Mouse (Mus musculus) hindbrain, embryonic 16.5 days (tissue): ENCODE data around the gene Tbc1d25. TPM values are rescaled to one million over a fixed set of nuclear protein-coding genes. Genes with fewer than 3 reads are reported as not detected.
A peak's percentile ranks its signal among the peaks of the same experiment; 100 is the strongest.

Experiments
- ATAC-seq: fragments of 200-750 bp; cut with Nextera tagmentation; 2 replicates; pipeline ENCODE4 v1.8.0; 2017; ENCODE audit warnings: moderate TSS enrichment, moderate library complexity
- H3K27ac ChIP-seq: fragments of 300-500 bp; sonication (generic); 2 replicates; pipeline ENCODE4 v1.5.1; 2014; ENCODE audit warnings: low read depth, mild to moderate bottlenecking, control low read depth, low read length, moderate library complexity
- H3K27me3 ChIP-seq: fragments of 300-500 bp; sonication (generic); replicated peaks from 2 replicates; pipeline ENCODE4 v1.6.1; 2014; ENCODE audit warnings: low read length; ENCODE audit not compliant: control insufficient read depth, insufficient read depth
- H3K36me3 ChIP-seq: fragments of 300-500 bp; sonication (generic); 2 replicates; pipeline ENCODE4 v1.6.1; 2014; ENCODE audit warnings: mild to moderate bottlenecking, low read length, moderate library complexity, mixed read lengths; ENCODE audit not compliant: control insufficient read depth, insufficient read depth
- H3K4me1 ChIP-seq: fragments of 300-500 bp; sonication (generic); 2 replicates; pipeline ENCODE4 v1.6.1; 2014; ENCODE audit warnings: low read depth, low read length; ENCODE audit not compliant: control insufficient read depth, insufficient read depth
- H3K4me2 ChIP-seq: fragments of 300-500 bp; sonication (generic); 2 replicates; pipeline ENCODE4 v1.6.1; 2014; ENCODE audit warnings: mild to moderate bottlenecking, low read length, control low read depth, moderate library complexity
- H3K4me3 ChIP-seq: fragments of 300-500 bp; sonication (generic); 2 replicates; pipeline ENCODE4 v1.5.1; 2014; ENCODE audit warnings: mild to moderate bottlenecking, low read length, control low read depth, moderate library complexity
- H3K9ac ChIP-seq: fragments of 300-500 bp; sonication (generic); 2 replicates; pipeline ENCODE4 v1.6.1; 2014; ENCODE audit warnings: low read depth, mild to moderate bottlenecking, control low read depth, low read length, moderate library complexity
- H3K9me3 ChIP-seq: fragments of 300-500 bp; sonication (generic); 2 replicates; pipeline ENCODE4 v1.6.1; 2014; ENCODE audit warnings: mild to moderate bottlenecking, low read length, moderate library complexity; ENCODE audit not compliant: control insufficient read depth
- WGBS: fragments of 180-500 bp; shearing (Covaris S2); extraction: QIAGEN DNeasy Blood & Tissue Kit; methylation state at CpG from one replicate; pipeline ENCODE4 v1.1.7; 2014; 5-methylcytosine and 5-hydroxymethylcytosine counted together
- polyA plus RNA-seq: library from polyadenylated mRNA; unstranded; fragments of >200 nt; fragmentation: Nextera tagmentation; extraction: Ambion mirVana; gene quantifications from 2 replicates; pipeline ENCODE4 v1.2.1, GENCODE M21; 2015

Gene Tbc1d25
- polyA plus RNA-seq, 1 experiment from 2014 or later: 23.2 TPM

DNA sequence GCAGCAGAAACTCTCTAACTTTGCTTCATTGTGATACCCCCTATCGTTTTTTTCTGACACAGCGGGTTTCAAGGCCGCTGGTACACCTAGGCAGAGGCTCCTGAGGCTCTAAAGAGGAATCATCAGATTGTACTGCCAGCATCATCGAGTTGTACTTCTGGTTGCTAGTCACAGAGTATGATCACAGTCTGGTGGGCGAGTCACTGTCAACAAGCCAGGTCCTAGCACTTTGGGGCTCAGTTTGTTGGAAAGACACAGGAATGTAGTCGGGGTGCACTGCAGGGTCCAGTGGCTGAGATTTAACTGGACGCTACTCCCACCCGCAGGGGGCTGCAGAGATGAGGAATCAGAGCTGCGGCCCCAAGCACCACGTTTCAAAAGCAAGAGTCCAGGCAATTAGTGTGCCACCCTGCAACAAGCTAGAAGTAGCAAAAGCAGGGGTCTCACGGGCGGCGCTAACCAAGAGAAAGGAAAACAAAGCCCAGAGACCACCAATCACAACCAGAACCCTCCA lies 16.2 kb upstream of the Tbc1d25 start:
- Histone ChIP-seq H3K9me3 (no peaks in the 10 kb centered on the region), H3K4me3 (peak overlapping the region; percentile 54), H3K36me3 (no peaks in the 10 kb centered on the region), H3K9ac (peak overlapping the region; percentile 67), H3K27ac (peak overlapping the region; percentile 77), H3K4me1 (no peaks in the 10 kb centered on the region), H3K27me3 (no peaks in the 10 kb centered on the region), H3K4me2 (peak overlapping the region; percentile 69)
- ATAC-seq: 0 out of 2 replicates have a peak, but pooled peaks have one; percentile 1
- WGBS: 11% methylated on average over 13 of the region's 13 CpGs

DNA sequence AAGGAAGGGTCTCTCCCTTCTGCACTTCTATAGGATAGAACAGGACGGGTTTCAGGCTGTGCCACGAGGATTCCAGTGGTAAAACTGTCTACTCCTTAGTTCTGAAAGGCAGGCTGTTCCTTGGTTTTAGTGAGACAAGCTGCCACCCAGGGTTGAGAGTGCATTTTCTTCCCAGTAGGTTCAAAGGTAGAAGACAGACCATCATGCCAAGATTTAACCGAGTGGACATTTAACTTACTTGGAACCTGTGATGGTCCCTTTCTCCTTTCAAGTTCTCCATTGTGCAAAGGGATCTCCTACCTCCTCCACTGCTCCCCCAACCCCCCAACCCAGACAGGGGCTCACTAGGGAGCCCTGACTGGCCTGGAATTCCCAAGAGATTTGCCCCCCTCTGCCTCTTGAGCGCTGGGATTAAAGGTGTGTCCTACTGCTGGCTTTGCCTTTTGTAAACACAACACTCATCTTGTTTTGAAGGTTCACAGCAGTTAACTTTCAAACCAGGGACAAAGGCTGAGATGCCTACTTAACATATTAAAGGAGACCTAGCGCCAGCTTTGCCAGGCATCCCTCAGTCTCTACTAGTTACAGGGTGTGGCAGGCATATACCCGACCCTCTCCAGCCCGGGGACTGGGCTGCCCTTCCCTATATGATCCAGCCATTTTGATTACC lies 7.0 kb upstream of the Tbc1d25 start:
- no peaks in the 10 kb centered on the region for H3K36me3 ChIP-seq
- H3K27ac ChIP-seq: no peak overlapping the region
- no peaks in the 10 kb centered on the region for H3K27me3 ChIP-seq
- ATAC-seq: no peak
- no peak overlapping the region for H3K4me2 ChIP-seq
- no peaks in the 10 kb centered on the region for H3K9me3 ChIP-seq
- no peak overlapping the region for H3K4me3 ChIP-seq
- WGBS: 26% methylated on average over 7 of the region's 7 CpGs
- no peak overlapping the region for H3K9ac ChIP-seq
- no peaks in the 10 kb centered on the region for H3K4me1 ChIP-seq

DNA sequence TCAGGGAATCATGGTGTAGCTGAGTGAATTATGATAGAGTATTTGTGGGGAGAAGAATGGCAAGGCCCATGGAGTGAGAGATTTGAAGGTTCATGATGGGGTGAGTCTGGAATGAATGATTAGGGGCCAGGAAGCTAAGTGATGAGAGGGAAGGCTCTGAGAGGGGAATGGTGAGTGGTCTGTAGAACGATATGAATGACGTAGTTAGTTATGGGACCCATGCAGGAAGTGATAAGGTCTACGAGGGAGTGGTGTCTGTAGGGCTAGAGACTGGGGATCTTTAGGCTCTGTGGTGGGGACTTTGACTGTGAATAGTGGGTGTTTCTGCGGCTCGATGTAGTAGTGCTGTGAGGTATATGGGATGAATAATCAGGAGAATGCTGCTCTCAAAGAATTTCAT lies 3.7 kb upstream of the Tbc1d25 start:
- H3K36me3 ChIP-seq: no peaks in the 10 kb centered on the region
- H3K27me3 ChIP-seq: no peaks in the 10 kb centered on the region
- H3K9me3 ChIP-seq: peaks cover 3% of the 10 kb centered on the region; the same call in 1 of the 2 replicates
- H3K4me1 ChIP-seq: peaks cover under 1% of the 10 kb centered on the region
- no peak overlapping the region for H3K27ac ChIP-seq
- no peak overlapping the region for H3K4me2 ChIP-seq
- ATAC-seq: no peak
- H3K9ac ChIP-seq: no peak overlapping the region
- H3K4me3 ChIP-seq: no peak overlapping the region
- 88% methylated on average over 5 of the region's 5 CpGs for WGBS

DNA sequence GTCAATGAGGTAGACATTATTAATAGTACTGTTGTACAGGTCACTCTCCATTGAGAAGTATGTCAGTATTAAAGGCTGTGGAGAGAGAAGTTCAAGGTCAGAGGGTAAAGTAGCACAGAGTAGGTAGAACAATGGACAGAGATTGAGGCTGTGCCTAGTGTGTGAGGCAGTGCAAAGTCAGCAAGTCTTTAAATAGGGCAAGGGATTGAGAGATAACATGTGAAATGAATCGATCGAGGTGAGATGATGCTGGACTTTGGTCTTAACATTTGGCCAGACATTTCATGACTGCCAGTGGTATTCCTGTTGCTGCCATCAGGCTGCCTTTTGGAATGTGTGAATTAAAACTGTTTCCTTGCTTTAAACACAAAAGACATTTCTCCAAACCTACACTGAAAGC lies 2.9 kb upstream of the Tbc1d25 start:
- ATAC-seq: no peak
- H3K4me1 ChIP-seq: peaks cover 2% of the 10 kb centered on the region
- peaks cover 3% of the 10 kb centered on the region; the same call in 1 of the 2 replicates for H3K9me3 ChIP-seq
- H3K36me3 ChIP-seq: no peaks in the 10 kb centered on the region
- no peak overlapping the region for H3K9ac ChIP-seq
- H3K27ac ChIP-seq: no peak overlapping the region
- WGBS: 100% methylated on average over 2 of the region's 2 CpGs
- no peak overlapping the region for H3K4me2 ChIP-seq
- no peaks in the 10 kb centered on the region for H3K27me3 ChIP-seq
- no peak overlapping the region for H3K4me3 ChIP-seq

DNA sequence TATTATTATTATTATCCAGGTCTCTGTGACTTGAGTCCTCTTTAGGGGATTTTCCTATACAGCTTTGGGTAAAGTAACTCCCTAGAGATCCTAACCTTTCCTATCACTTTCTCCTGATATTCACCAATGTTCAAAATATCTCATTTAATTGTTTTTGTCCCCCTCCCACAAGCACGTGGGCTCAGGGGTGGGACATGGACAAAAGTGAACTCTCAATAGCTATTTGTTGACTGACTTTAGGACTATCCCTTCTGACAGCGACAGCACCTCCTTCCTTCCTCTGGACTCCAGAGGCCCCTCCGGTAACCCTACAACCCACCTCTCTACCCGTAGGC lies 845 bp downstream of the Tbc1d25 start:
- peaks cover 3% of the 10 kb centered on the region; the same call in 1 of the 2 replicates for H3K9me3 ChIP-seq
- 19% methylated on average over 4 of the region's 4 CpGs for WGBS

GRCm38 (mm10) chrX:8167716-8168647 lies 8.0 kb downstream of the Tbc1d25 start:
- Histone ChIP-seq H3K4me3 (no peak overlapping the region), H3K27ac (no peak overlapping the region), H3K36me3 (no peaks in the 10 kb centered on the region), H3K9ac (no peak overlapping the region), H3K4me1 (no peaks in the 10 kb centered on the region), H3K4me2 (no peak overlapping the region), H3K9me3 (no peaks in the 10 kb centered on the region), H3K27me3 (no peaks in the 10 kb centered on the region)
- WGBS: 90% methylated on average over 8 of the region's 10 CpGs
- ATAC-seq: no peak

More for the DNA sequence above, 845 bp downstream of the Tbc1d25 start:
- no peaks in the 10 kb centered on the region for H3K36me3 ChIP-seq
- peak overlapping the region; percentile 64 for H3K4me3 ChIP-seq
- no peak overlapping the region for H3K27ac ChIP-seq
- no peak for ATAC-seq
- H3K4me2 ChIP-seq: peak overlapping the region; percentile 58
- no peaks in the 10 kb centered on the region for H3K27me3 ChIP-seq
- peak overlapping the region; percentile 71 for H3K9ac ChIP-seq
- H3K4me1 ChIP-seq: peaks cover 2% of the 10 kb centered on the region

GRCm38 (mm10) chrX:8164471-8164870 lies 11.5 kb downstream of the Tbc1d25 start:
- WGBS: 96% methylated on average over 4 of the region's 4 CpGs
- no peak for ATAC-seq

GRCm38 (mm10) chrX:8163076-8163475 lies 12.9 kb downstream of the Tbc1d25 start:
- Histone ChIP-seq H3K27me3 (no peaks in the 10 kb centered on the region), H3K9ac (no peak overlapping the region), H3K36me3 (no peaks in the 10 kb centered on the region; the same call in 1 of the 2 replicates), H3K27ac (no peak overlapping the region), H3K4me2 (no peak overlapping the region), H3K4me3 (no peak overlapping the region), H3K4me1 (no peaks in the 10 kb centered on the region), H3K9me3 (no peaks in the 10 kb centered on the region)
- ATAC-seq: no peak
- 90% methylated on average over 5 of the region's 5 CpGs for WGBS

More at GRCm38 (mm10) chrX:8164471-8164870, 11.5 kb downstream of the Tbc1d25 start:
- Histone ChIP-seq H3K4me3 (no peak overlapping the region), H3K27ac (no peak overlapping the region), H3K4me2 (no peak overlapping the region), H3K4me1 (no peaks in the 10 kb centered on the region), H3K36me3 (no peaks in the 10 kb centered on the region; the same call in 1 of the 2 replicates), H3K9me3 (no peaks in the 10 kb centered on the region), H3K27me3 (no peaks in the 10 kb centered on the region), H3K9ac (no peak overlapping the region)
